Mouse (Mus musculus): ENCODE measurements around the gene Rab3gap2.

- TF ChIP-seq CTCF (IDR thresholded peaks at IDR 0.05; ENCODE audit: borderline replicate concordance, extremely low read depth, insufficient read depth, insufficient read length), result no peak
- no peak for TF ChIP-seq POLR2A (IDR thresholded peaks at IDR 0.05; ENCODE audit: borderline replicate concordance, extremely low read depth, insufficient read depth, insufficient read length, poor library complexity, severe bottlenecking)
These were observed 18.4 kb upstream of the Rab3gap2 start for GRCm38 (mm10) chr1:185185556-185185955.

Measured in brain, embryonic 14.5 days (tissue).